Mouse (Mus musculus): ENCODE data around the gene Fam117a.
A peak's percentile ranks its signal among the peaks of the same experiment; 100 is the strongest.

Gene Fam117a

DNA sequence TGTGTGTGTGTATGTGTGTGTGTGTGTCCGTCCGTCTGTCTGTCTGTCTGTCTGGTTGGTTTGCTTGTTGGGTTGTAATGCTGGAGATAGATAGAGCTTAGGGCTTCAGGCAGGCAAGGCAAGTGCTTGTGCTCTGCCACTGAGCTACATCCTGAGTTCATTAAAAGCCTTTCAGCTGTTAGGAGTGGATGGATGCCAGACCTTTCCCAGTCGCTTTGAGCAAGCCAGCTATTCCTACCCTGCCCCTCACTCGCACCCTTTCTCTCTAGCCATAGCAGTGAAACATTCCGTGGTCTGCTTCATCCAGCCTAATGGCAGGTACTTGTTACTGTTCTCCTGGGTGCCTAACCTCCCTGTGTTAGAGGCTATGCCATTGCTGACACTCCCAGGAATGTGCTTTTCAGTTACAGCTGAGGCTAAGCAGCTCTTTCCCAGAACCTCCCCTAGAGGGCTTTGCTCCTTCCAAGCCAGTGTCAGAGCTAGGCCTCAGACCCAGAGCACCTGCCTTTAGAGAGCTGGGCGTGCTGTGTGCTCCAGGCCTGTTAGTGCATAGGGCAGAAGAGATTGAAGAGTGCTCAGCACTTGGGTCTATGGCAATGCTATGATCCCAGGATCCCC is 29.6 kb downstream of the Fam117a start:
- no peak for DNase-seq (ENCODE audit: low read depth)

GRCm38 (mm10) chr11:95367011-95367735 is 30.4 kb downstream of the Fam117a start:
- peak; percentile 75 for DNase-seq (ENCODE audit: low read depth)

GRCm38 (mm10) chr11:95368231-95368823 is 31.5 kb downstream of the Fam117a start:
- no peak for DNase-seq (ENCODE audit: low read depth)

- no peak for DNase-seq (ENCODE audit: low read depth)
Observed at GRCm38 (mm10) chr11:95368871-95369270, 32.1 kb downstream of the Fam117a start.

- DNase-seq (ENCODE audit: low read depth) = no peak
Observed at GRCm38 (mm10) chr11:95369964-95370890, 33.4 kb downstream of the Fam117a start.

DNA sequence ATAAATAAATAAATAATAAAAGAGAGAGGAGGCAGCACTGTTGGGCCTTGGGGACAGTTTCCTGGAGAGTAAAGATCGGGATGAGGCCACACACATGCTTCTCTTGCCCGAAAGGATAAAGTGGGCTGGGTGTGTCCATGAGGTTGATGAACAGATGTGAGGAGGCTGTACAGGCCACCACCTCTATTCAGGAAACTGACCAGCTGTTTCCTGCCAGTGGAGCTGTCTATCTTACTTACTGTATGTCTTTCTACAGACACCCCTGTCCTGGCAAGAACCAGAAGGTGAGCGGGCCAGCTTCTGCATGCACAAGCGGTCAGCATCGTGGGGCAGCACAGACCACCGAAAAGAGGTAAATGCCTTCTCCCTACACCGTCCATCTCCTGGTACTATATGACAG is 34.4 kb downstream of the Fam117a start:
- DNase-seq (ENCODE audit: low read depth) = no peak

DNA sequence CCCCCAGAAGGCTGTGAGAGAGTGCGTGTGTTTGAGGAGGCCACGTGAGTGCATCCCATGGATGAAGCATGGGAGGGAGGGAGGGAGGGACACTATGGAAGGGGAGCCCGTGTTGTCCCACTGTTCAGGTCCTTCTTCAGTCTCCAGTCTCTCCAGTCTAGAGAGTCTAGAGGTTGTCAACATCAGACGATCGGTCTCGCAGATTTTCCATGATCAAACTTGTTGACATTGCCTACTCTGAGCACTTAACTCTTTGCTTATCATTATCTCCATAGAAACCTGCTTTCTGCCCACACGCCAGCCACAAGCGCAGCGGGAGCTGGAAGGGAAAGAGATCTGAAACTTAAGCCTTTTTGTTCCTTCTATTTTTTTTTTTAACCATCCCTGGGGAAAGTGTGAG is 42.1 kb downstream of the Fam117a start:
- peak; percentile 36 for DNase-seq (ENCODE audit: low read depth)

DNA sequence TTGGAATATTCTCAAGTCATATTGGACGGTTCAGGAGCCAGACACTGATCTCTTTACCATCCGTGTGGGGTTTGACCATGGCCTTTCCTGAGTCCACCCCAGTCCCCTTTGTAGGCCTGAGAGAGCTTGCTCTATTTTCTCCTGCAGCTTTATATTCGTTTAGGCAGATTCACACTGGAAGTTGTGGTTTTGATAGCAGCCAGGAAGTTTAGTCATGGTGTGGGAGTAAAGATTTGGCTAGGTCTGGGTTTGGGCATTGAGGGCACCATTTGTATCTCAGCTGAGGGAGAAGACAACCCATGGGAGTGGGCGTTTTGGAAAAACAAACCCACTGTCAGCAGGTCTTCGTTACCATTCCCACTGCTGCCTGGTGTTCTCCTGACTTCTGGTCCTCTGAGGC is 42.7 kb downstream of the Fam117a start:
- DNase-seq (ENCODE audit: low read depth) = no peak

DNA sequence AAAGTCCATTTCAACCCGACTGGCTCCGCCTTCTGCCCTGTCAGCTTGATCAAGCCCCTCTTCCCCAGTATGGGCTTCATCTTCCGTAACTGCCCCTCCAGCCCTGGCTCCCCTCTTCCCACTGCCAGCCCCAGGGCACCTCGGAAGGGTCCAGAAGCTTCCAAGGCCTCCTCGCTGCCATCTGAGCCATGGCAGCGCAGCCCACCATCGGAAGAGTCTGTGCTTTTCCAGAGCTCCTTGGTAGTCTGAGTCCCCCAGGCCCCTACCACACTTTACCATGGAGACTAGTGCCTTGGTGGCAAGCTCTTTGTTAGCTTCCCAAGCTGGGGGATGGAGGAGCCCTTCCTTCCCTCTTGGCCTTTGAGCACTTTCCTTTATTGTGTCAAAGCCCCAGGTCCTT is 43.9 kb downstream of the Fam117a start:
- DNase-seq (ENCODE audit: low read depth) = no peak

- no peak for DNase-seq (ENCODE audit: low read depth)
Observed at GRCm38 (mm10) chr11:95381146-95381545, 44.3 kb downstream of the Fam117a start.

- peak; percentile 30 for DNase-seq (ENCODE audit: low read depth)
Observed at GRCm38 (mm10) chr11:95383331-95383986, 46.6 kb downstream of the Fam117a start.

GRCm38 (mm10) chr11:95384004-95384318 is 47.1 kb downstream of the Fam117a start:
- DNase-seq (ENCODE audit: low read depth) = no peak

DNA sequence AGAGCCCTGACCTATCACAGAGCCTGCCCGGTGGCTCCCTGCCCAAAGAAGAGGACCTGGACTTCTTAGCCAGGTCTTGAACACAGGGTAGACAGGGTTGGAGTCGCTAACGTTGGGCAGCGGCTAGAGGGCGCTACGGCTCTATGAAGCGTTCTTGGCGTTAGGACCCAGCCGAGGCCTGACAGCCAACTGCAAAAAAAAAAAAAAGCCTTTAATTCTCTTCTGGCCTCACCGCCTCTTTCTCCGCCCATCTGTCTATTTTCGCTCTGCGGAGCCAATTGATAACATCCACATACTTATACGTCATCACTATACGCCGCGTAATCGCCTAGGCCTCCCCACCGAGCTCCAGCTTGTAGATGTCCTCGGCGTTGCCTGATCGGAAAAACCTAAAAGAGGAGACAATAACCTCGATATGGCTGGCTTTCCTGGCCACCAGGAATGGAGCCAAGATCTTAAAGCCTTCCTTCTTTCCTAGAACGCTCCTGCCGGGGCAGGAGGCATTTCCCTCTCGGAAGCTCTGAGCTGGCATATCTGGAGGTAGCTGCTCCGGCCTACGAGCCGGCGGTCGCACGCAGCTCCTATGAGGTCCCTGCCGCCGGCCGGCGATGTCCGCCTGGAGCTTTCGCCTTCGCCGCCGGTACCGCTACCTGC is 47.6 kb downstream of the Fam117a start, which contains the start of gene Slc35b1:
Slc35b1 (plus strand) TSS at position 374 of the 654 bp plus-strand sequence.
- peak; percentile 99 for DNase-seq (ENCODE audit: low read depth)

GRCm38 (mm10) chr11:95384973-95385320 is 48.1 kb downstream of the Fam117a start:
- no peak for DNase-seq (ENCODE audit: low read depth)

GRCm38 (mm10) chr11:95387354-95387753 is 50.5 kb downstream of the Fam117a start:
- DNase-seq (ENCODE audit: low read depth) = no peak

DNA sequence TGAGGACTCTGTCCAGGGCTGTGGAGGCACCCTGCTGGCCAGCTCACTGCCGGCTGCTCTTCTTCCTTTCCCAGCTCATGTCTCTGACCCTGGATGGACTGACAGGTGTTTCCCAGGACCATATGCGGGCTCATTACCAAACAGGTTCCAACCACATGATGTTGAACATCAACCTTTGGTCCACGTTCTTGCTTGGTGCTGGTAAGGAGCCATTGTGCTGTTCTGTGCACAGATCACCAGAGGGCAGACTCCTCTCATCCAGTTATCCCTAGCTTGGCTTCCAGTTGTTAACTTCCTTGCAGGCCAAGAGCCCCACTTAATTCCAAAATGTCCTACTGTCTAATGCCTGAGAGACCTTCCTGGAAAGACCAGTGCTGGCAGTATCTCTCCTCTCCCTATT is 52.2 kb downstream of the Fam117a start:
- DNase-seq (ENCODE audit: low read depth) = no peak

DNA sequence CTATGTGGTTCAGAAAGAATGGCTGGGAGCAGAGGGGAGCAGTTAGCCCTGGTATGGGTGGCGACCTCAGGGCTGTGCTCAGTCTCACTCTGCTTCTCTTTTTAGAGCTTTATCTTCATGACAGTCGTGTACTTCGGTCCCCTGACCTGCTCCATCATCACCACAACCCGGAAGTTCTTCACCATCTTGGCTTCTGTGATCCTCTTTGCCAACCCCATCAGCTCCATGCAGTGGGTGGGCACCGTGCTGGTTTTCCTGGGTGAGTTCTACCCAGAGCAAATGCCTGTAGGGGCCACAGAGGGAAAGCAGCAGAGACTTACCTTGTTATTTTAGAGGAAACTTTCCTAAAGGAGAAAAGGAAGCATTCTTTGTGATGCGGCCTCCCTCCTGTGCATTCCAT is 53.6 kb downstream of the Fam117a start:
- no peak for DNase-seq (ENCODE audit: low read depth)

DNA sequence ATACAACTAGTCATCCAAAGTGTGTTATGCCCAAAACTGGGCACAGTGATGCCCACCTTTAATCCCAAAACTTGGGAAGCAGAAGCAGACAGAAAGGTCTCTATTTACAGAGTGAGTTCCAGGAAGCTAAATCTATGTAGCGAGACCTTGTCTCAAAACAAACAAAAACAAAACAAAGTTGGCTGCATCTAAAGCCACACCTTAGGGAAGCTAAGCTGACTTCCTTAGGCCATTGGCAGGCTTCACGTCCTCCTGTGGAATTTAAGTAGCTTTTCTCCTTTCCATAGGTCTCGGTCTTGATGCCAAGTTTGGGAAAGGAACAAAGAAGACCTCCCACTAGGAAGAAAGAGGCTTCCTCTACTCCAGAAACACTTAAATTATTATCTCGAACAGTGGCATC is 54.4 kb downstream of the Fam117a start:
- no peak for DNase-seq (ENCODE audit: low read depth)

DNA sequence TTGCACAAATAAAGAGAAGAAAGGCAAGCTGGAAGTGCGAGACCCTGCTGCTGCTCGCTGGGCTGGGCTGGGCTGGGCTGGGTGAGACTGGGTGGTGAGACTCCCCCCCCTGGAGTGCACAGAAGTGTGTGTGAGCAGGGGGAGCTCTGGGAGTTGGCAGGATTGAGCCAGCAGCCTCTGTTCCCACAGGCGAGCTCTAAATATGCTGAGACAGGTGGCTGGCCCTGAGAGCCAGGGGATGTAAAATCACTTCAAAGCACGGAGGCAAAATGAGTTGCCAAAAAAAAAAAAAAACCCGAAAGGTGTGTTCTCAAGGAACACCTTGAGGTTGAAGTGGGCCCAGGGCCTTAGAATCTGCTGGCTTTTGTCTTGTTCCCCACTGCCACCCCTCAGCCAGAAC is 54.9 kb downstream of the Fam117a start:
- DNase-seq (ENCODE audit: low read depth) = no peak

DNA sequence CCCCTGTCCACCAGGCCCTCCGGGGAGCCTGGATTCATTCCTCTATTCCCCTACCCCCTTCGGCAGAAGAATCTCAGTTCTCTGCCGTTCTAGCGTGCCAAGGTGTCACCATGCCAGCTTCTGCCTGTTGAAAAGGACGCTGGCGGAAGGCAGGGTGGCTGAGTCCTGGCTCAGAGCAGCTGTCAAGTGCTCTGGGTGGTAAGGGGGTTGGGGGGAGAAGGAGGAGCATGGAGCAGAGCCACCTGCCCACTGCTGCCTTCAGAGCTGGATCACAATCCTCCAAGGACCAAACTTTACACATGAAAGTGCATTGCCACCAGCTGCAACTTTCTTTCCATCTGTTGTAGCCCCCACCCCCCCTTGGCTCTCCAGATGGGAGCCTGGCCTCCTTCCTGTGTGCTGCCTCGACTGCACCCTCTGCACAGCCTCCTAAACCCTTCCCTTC is 55.4 kb downstream of the Fam117a start:
- no peak for DNase-seq (ENCODE audit: low read depth)

DNA sequence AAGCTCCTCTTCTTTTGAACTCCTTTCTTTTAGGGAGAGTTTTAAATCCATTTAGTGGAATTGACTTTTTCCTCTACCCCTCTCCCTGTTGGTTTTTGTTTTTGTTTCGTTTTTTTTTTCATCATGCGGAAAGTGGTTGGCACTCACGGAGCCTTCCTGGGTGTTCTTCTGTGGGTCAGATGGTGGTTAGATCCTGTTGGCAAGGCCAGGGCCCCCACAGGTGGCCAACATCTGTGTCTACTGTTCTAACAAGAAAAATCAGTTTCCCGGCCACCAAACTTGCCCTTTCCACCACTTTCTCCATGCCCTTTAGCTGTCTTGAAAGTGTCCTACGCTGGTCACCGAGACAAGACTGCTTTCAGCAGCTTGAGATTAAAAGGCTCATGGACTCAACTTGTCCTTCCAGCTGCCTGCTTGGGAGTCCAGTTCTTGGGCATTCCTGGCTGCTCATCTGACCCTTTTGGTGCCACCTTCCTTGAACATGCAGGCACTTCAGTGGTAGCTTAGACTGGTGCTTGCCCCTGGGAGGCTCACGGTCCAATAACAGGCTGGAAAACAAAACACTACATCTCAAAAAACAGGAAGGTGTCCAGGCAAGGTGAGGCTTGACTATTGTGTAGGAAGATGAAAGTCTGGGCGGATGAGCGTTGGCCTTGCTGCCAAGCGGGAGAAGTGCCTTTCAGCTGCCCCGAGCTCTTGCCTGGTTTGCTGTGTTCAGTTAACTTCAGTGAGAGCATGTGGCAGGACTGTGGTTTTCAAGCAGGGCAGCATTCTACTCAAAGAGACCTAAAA is 56.1 kb downstream of the Fam117a start:
- no peak for DNase-seq (ENCODE audit: low read depth)

Data from induced T-regulatory cell, adult 2 months (primary cell).